Mouse (Mus musculus) brain, embryonic 18.5 days (tissue): Measurements from ENCODE around the gene Smco1.
"Not testable (repeated sequence)": the region's sequence is repeated elsewhere in the genome, so short reads cannot be mapped to it uniquely, and the experiment has no call there.

Source experiments
- DNase-seq: peaks from one replicate; pipeline ENCODE4 v3.0.0-alpha.2; 2012; ENCODE audit warnings: low read depth, low spot score

Gene Smco1

DNA sequence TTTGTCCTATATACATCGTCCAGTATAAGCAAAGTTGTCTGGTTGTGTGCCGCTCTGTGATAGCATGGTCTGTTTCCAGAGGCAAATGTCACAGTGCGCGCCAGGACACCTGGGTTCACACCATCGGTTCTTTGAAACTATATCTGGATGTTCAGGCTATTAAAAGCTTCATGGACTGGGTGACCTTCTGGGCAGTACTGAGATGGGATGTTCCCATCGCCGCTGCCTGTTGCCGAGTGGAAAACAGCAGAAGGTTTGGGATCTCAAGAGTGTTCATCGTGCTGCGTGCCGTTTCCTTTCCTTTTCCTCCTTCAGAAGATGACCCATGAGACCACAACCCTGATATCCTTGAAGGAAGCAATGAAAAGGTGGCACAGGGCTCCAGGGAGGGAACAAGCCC lies at the start of gene Smco1:
Gene Smco1 (plus strand): TSS at position 178 of the 400 bp plus-strand sequence.
- no peak for DNase-seq

DNA sequence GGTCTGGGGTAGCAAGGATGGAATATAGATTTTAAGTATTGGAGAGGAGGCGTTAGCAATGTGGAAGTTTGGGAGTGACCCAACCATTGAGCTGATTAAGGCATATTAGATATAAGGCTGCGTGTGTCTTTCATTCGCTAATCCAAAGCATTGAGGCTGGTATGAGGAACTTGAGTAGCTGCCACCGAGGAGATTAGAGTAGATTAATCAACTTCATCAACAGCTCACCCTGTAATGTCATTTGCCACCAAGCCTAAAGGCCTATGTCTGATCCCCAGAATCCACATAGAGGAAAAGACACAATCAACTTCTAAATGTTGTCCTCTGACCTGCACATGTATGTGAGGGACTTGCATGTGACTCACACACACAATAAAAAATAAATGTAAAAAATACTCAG lies 49.5 kb upstream of the Smco1 start:
- DNase-seq: no peak

- DNase-seq: no peak
Measured at GRCm38 (mm10) chr16:32222399-32222798, 48.9 kb upstream of the Smco1 start.

DNA sequence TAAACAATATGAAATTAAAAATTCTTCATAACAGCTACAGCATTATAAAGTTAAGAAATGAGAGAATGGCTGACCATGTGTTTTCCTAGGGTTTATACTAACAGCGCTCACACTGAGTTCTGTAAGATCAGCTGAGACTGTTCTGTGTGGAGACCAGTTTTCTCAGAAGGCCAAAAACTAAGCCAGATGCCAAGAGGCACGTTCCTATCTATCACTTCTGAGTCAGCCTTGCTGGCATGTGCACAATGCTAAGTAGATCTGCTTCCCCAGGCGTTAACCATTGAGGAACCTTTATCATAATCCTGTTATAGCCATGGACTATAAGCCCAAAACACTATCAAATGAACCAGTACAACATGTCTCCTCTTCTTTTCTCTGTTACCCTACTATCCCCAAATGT lies 39.2 kb upstream of the Smco1 start:
- DNase-seq: not testable (repeated sequence)

- no peak for DNase-seq
Measured at GRCm38 (mm10) chr16:32237930-32238680, 33.2 kb upstream of the Smco1 start.

DNA sequence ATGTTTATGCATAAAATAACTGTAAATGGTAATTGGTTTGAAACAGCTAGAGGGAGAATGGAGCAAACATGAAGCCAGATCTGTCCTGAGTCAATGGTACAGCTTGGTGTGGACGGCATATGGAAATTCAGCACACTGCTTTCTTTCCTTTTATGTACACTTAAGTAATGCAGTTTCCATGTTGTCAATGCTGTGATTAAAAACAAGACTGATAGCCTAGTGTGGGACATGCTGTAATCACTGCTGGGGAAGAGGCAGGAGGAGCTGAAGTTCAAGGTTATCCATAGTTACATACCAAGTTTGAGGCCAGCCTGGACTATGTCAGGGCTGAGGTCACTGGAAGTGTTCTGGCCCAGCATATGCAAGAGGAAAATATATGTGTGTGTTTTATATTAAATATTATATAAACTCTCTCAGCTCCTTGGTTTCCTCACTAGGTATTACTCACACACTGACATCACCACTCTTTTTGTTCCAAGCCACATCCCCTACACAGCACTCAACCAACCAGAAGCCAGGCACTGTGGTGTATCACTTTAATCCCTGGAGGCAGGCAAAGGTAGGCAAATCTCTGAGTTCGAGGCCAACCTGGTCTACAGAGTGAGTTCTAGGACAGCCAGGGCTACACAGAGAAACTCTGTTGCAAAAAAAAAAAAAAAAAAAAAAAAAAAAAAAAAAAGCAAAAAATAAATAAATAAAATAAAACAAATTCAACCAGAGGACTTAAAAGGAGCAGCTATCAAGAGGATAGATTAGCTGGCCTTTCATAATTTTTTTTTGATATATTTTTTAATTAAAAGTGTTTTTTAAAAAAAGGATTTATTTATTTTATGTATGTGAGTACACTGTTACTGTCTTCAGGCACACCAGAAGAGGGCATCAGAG lies 31.6 kb upstream of the Smco1 start:
- DNase-seq: no peak

DNA sequence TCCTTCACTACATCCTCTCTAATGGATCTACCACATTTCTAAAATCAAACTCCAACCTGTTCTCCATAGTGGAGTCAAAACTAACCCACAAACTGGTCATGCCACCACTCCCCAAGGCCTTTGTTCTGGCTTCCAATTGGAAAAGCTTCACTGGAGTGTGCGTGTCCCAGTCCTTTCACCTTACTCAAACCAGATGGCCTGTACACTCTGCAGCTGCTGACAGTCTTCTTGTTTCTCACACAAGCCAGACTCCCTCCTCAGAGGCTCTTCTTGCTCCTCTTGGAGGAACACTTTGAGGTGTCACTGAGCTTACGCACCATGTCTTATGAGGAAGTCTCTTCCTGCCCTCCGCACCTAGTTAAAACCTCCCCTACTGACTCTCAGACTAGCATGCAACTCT lies 27.4 kb upstream of the Smco1 start:
- DNase-seq: no peak

DNA sequence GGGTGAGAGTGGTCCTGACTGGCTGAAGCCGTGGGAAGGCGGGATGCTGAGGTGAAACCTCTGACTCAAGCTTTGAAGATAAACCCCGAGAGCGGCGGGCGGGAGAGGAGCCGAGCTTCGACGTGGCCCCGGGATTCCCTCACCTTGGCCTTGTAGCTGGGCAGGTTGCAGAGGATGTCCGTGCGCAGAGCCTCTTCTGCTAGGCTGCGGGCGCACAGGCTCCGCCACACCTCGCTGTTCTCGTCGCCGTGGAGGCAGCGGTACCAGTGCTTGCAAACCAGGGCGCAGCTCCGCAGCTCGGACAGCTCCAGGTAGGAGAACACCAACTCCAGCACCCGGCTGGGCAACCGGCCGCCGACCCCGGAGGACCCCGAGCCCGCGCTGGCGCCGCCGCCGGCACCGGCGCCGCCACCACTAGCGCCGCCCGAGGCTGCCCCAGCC lies 24.9 kb upstream of the Smco1 start:
- DNase-seq: no peak

DNA sequence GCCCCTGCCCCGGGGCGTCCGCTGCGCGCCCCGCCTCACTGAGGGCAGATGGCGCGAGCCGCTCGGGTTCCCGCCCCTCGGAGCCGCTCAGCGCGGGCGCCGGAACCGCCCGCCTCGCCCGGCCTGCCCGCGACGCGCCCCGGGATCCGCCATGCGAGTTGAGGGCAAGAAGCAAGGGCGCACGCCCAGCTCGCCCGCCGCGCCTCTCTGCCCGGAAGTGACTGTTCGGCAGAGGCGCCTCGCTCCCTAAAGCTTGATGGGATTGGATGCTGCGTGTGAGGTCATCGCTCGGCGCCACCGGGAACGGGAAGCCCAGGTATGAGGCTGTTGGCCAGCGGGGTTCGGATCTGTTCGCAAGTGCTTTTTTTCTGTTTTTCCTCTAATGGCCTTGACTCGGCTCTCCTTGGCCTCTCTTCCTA lies 24.3 kb upstream of the Smco1 start, which contains the start of the genes Fbxo45 and Wdr53:
Gene Fbxo45 (minus strand): TSS at position 207 of the 419 bp plus-strand sequence.
Gene Wdr53 (plus strand): TSS at position 276 of the 419 bp plus-strand sequence.
- DNase-seq: peak; percentile 92

DNA sequence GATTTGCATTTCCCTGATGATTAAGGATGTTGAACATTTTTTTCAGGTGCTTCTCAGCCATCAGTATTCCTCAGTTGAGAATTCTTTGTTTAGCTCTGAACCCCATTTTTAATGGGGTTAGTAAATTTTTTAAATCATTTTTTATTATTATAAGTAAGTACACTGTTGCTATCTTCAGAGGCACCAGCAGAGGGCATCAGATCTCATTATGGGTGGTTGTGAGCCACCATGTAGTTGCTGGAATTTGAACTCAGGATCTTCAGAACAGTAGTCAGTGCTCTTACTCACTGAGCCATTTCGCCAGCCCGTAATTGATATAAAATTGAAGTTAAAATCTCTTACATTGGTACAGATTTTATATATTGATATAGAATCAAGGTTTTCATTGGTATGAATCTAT lies 7.0 kb upstream of the Smco1 start:
- DNase-seq: not testable (repeated sequence)

GRCm38 (mm10) chr16:32273338-32273737 lies 2.1 kb downstream of the Smco1 start:
- no peak for DNase-seq

- no peak for DNase-seq
Measured at GRCm38 (mm10) chr16:32275041-32275440, 3.8 kb downstream of the Smco1 start.

GRCm38 (mm10) chr16:32275830-32276229 lies 4.6 kb downstream of the Smco1 start:
- no peak for DNase-seq

DNA sequence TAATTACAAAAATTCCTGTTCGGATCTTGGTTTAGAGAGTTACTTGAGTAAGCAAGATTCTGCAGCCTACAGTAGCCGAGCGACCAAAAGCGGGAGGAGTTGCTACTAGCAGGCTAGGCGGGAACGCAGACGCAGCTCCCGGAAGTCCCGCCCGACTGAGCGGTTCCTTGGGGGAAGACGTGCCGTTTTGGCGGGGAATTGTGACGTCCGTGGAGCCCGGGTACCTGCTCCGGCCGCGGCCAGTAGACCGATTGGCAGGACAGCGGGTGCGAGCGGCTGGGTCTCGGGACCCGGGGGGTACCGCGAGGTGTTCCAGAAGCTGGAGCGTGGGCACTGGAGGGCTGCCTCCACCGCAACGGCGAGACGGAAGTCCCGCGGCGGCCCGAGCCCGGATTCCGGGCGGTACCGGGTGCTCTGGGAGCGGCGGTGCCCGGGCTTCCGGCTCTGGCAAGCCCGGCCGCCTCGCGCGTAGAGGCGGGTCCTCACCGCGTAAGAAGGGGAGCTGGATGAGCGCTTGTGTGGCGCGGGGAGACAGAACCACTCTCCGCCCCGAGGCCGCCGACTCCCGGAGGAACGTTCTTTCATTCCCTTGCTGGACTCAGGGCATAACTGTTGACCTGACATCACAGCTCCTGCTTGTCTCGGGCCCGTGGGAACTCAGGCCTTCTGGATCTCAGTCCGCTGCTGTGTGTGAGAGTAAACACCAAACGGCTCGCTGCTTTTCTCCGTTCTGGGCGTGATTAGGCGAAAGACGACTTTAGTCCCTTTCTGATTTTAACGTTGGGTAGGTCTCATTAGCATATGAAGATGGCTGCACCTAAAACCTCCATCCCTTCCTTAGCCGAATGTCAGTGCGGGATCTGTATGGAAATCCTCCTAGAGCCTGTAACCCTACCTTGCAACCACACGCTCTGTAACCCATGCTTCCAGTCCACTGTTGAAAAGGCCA lies 6.3 kb downstream of the Smco1 start, which contains the start of gene Rnf168:
Gene Rnf168 (plus strand): TSS at position 152 of the 949 bp plus-strand sequence.
- peak; percentile 68 for DNase-seq

GRCm38 (mm10) chr16:32278396-32278795 lies 7.1 kb downstream of the Smco1 start:
- DNase-seq: no peak

- DNase-seq: no peak
Measured at GRCm38 (mm10) chr16:32280211-32280610, 8.9 kb downstream of the Smco1 start.

DNA sequence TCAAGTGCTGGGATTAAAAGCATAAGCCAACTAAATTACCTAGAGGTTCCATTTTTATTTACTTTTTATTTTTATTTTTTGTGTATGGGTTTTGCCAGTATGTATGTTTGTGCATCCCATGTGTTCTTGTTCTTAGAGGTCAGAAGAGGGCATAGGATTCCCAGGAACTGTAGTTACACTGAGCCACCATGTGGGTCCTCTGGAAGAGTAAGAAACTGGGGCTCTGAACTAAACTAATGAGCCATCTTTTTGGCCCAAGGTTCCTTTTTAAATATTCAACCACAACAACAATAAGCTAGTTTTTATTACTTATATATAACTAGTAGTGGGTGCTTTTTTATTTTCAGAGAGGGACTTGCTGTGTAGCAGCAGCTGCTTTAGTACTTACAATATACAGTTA lies 11.3 kb downstream of the Smco1 start:
- no peak for DNase-seq

DNA sequence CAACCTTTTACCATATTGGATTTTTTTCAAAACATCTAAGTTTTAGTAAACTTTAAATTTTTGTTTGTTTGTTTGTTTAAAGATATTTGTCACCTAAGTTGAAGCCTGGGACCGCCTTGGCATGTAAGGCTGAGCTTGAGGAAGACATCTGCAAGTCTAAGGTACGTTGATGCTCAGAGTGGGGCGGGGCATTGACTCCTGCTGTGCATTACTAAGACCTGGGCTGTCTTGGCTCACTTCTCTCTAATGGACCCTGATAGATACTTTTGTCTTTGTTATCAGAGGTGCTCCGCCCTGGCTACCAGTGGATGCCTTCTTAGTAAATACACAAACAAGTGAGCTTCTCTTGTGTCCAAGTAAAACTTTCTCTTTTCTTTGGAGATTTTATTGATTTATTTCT lies 20.6 kb downstream of the Smco1 start:
- no peak for DNase-seq

- DNase-seq: not testable (repeated sequence)
Measured at GRCm38 (mm10) chr16:32299617-32300016, 28.3 kb downstream of the Smco1 start.

DNA sequence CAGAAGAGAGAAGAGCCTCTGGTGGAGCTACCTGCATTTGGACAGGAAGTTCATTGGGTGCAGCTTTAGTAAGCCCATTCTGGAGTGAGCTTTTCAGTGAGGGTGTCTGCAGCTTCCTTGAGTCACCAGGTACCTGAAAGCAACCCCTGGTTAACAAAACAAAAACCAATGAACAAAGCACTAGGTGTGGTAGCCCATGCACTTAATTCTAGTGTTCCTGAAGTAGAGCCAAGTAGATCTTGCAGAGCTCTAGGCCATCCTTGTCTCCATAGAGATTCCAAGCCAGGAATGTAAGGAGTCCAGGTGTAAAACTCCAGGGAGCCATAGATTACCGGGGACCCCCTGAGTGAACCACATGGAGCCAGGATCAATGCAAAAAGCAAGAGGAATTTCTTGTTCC lies 31.8 kb downstream of the Smco1 start:
- DNase-seq: no peak

DNA sequence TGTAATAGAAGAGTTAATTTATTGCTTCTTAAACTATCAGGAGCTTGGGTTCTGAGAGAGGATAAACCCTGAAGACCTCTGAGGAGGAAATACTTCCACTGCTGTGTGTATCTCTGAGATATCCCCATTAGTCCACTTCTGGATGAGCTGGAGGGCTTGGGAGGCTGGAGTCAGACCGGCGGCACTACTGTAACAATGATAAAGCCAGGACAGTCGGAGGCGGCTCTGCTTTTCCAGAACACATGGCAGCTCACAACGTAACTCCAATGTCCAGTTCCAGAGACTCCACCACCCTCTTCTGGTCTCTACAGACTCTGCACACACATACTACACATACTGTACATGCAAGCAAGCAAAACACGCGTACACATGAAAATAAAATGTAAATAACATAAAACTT lies 32.6 kb downstream of the Smco1 start:
- no peak for DNase-seq
